Mouse (Mus musculus): ENCODE results near the gene Paxx. TPM values are rescaled to one million over a fixed set of nuclear protein-coding genes. Genes with fewer than 3 reads are reported as not detected.

Paxx gene
- polyA plus RNA-seq, 3 experiments from 2014 or later: 70.4 to 92.1 (median 89.2) TPM

Other genes starting within 250 kb of the Paxx start
- 10 to 100 TPM; 46.6 to 50.3 (median 47.0) TPM for gene Nelfb, start 249.6 kb downstream of the Paxx start, polyA plus RNA-seq (2017; shearing (Covaris generic))
- not detected for gene Stpg3, start 246.5 kb downstream of the Paxx start, polyA plus RNA-seq (2017; shearing (Covaris generic))
- gene Fam166a, start 242.3 kb downstream of the Paxx start, polyA plus RNA-seq (2017; shearing (Covaris generic)): not detected
- 100 to 1,000 TPM in 1 of 3 experiments, 10 to 100 TPM in 2; 90.3 to 208 (median 96.5) TPM for gene Tubb4b, start 236.4 kb downstream of the Paxx start, polyA plus RNA-seq (2017; shearing (Covaris generic))
- gene Slc34a3, start 226.7 kb downstream of the Paxx start, polyA plus RNA-seq (2017; shearing (Covaris generic)): not detected
- gene Rnf224, start 224.3 kb downstream of the Paxx start, polyA plus RNA-seq (2017; shearing (Covaris generic)): not detected
- gene Rnf208, start 218.8 kb downstream of the Paxx start, polyA plus RNA-seq (2017; shearing (Covaris generic)): 1 to 10 TPM in 1 of 3 experiments, under 1 TPM in 2; 0.53 to 1.6 (median 0.99) TPM
- not detected for gene Cysrt1, start 218.6 kb downstream of the Paxx start, polyA plus RNA-seq (2017; shearing (Covaris generic))
- gene AL732309.1, start 214.2 kb downstream of the Paxx start, polyA plus RNA-seq (2017; shearing (Covaris generic)): 1 to 10 TPM; 2.3 to 9.2 (median 4.0) TPM
- gene Tmem203, start 205.7 kb downstream of the Paxx start, polyA plus RNA-seq (2017; shearing (Covaris generic)): 10 to 100 TPM in 1 of 3 experiments, 1 to 10 TPM in 2; 8.3 to 13.7 (median 8.7) TPM
- 1 to 10 TPM; 3.4 to 4.7 (median 3.9) TPM for gene Tprn, start 198.5 kb downstream of the Paxx start, polyA plus RNA-seq (2017; shearing (Covaris generic))
- 100 to 1,000 TPM; 111 to 156 (median 121) TPM for gene Ssna1, start 188.7 kb downstream of the Paxx start, polyA plus RNA-seq (2017; shearing (Covaris generic))
- 10 to 100 TPM; 29.3 to 44.6 (median 39.2) TPM for gene Anapc2, start 188.6 kb downstream of the Paxx start, polyA plus RNA-seq (2017; shearing (Covaris generic))
- not detected for gene Tmem210, start 172.9 kb downstream of the Paxx start, polyA plus RNA-seq (2017; shearing (Covaris generic))
- not detected for gene Lrrc26, start 171.2 kb downstream of the Paxx start, polyA plus RNA-seq (2017; shearing (Covaris generic))
- gene Grin1, start 141.9 kb downstream of the Paxx start, polyA plus RNA-seq (2017; shearing (Covaris generic)): not detected
- gene Man1b1, start 128.8 kb downstream of the Paxx start, polyA plus RNA-seq (2017; shearing (Covaris generic)): 10 to 100 TPM; 21.2 to 24.3 (median 23.1) TPM
- 10 to 100 TPM; 10.2 to 24.6 (median 21.1) TPM for gene Dpp7, start 104.7 kb downstream of the Paxx start, polyA plus RNA-seq (2017; shearing (Covaris generic))
- 10 to 100 TPM; 12.2 to 20.6 (median 18.3) TPM for gene Uap1l1, start 95.4 kb downstream of the Paxx start, polyA plus RNA-seq (2017; shearing (Covaris generic))
- gene Sapcd2, start 88.8 kb downstream of the Paxx start, polyA plus RNA-seq (2017; shearing (Covaris generic)): 10 to 100 TPM in 1 of 3 experiments, under 1 TPM in 2; 0.44 to 10.5 (median 0.80) TPM
- 1 to 10 TPM in 1 of 3 experiments, under 1 TPM in 1, not detected in 1; 0.49 to 1.3 TPM for gene Entpd2, start 65.2 kb downstream of the Paxx start, polyA plus RNA-seq (2017; shearing (Covaris generic))
- 1 to 10 TPM; 2.8 to 6.1 (median 6.0) TPM for gene Npdc1, start 61.7 kb downstream of the Paxx start, polyA plus RNA-seq (2017; shearing (Covaris generic))
- 10 to 100 TPM in 1 of 3 experiments, 1 to 10 TPM in 2; 4.1 to 14.7 (median 7.2) TPM for gene Fut7, start 37.8 kb downstream of the Paxx start, polyA plus RNA-seq (2017; shearing (Covaris generic))
- 10 to 100 TPM; 31.4 to 59.3 (median 41.8) TPM for gene Abca2, start 32.4 kb downstream of the Paxx start, polyA plus RNA-seq (2017; shearing (Covaris generic))
- gene Clic3, start 4.3 kb downstream of the Paxx start, polyA plus RNA-seq (2017; shearing (Covaris generic)): 1 to 10 TPM; 1.2 to 1.9 (median 1.6) TPM
- not detected for gene Ptgds, start 9.0 kb upstream of the Paxx start, polyA plus RNA-seq (2017; shearing (Covaris generic))
- gene Lcn12, start 32.8 kb upstream of the Paxx start, polyA plus RNA-seq (2017; shearing (Covaris generic)): not detected
- 10 to 100 TPM; 49.1 to 88.0 (median 76.8) TPM for gene Fbxw5, start 39.7 kb upstream of the Paxx start, polyA plus RNA-seq (2017; shearing (Covaris generic))
- gene C8g, start 40.6 kb upstream of the Paxx start, polyA plus RNA-seq (2017; shearing (Covaris generic)): 1 to 10 TPM; 2.1 to 5.1 (median 3.4) TPM
- 10 to 100 TPM; 74.8 to 85.3 (median 76.1) TPM for gene Traf2, start 85.8 kb upstream of the Paxx start, polyA plus RNA-seq (2017; shearing (Covaris generic))
- 100 to 1,000 TPM; 246 to 394 (median 269) TPM for gene Edf1, start 96.8 kb upstream of the Paxx start, polyA plus RNA-seq (2017; shearing (Covaris generic))
- gene Mamdc4, start 113.8 kb upstream of the Paxx start, polyA plus RNA-seq (2017; shearing (Covaris generic)): 1 to 10 TPM in 2 of 3 experiments, under 1 TPM in 1; 0.85 to 2.2 (median 1.3) TPM
- gene Phpt1, start 114.1 kb upstream of the Paxx start, polyA plus RNA-seq (2017; shearing (Covaris generic)): 10 to 100 TPM; 37.0 to 64.3 (median 56.2) TPM
- gene Ajm1, start 120.7 kb upstream of the Paxx start, polyA plus RNA-seq (2017; shearing (Covaris generic)): under 1 TPM in 1 of 3 experiments, not detected in 2; 0.07 TPM
- gene Rabl6, start 147.4 kb upstream of the Paxx start, polyA plus RNA-seq (2017; shearing (Covaris generic)): 10 to 100 TPM; 14.0 to 28.3 (median 18.0) TPM
- gene Ccdc183, start 156.6 kb upstream of the Paxx start, polyA plus RNA-seq (2017; shearing (Covaris generic)): not detected
- gene Tmem141, start 160.9 kb upstream of the Paxx start, polyA plus RNA-seq (2017; shearing (Covaris generic)): 1 to 10 TPM in 2 of 3 experiments, under 1 TPM in 1; 0.80 to 2.2 (median 1.1) TPM
- under 1 TPM in 1 of 3 experiments, not detected in 2; 0.96 TPM for gene Fcna, start 166.9 kb upstream of the Paxx start, polyA plus RNA-seq (2017; shearing (Covaris generic))
- gene Lcn8, start 192.0 kb upstream of the Paxx start, polyA plus RNA-seq (2017; shearing (Covaris generic)): not detected
- not detected for gene Lcn5, start 196.9 kb upstream of the Paxx start, polyA plus RNA-seq (2017; shearing (Covaris generic))
- not detected for gene Lcn6, start 215.7 kb upstream of the Paxx start, polyA plus RNA-seq (2017; shearing (Covaris generic))
- gene Lcn10, start 221.6 kb upstream of the Paxx start, polyA plus RNA-seq (2017; shearing (Covaris generic)): 1 to 10 TPM in 2 of 3 experiments, not detected in 1; 1.1 to 1.4 TPM
- gene Obp2a, start 238.9 kb upstream of the Paxx start, polyA plus RNA-seq (2017; shearing (Covaris generic)): not detected
- 100 to 1,000 TPM in 1 of 3 experiments, 10 to 100 TPM in 2; 31.0 to 105 (median 84.4) TPM for gene Bmyc, start 245.6 kb upstream of the Paxx start, polyA plus RNA-seq (2017; shearing (Covaris generic))